Mouse (Mus musculus) ES-Bruce4 (cell line): ENCODE data around the gene Rasgef1b. TPM values are rescaled to one million over a fixed set of nuclear protein-coding genes. Genes with fewer than 3 reads are reported as not detected.

ENCODE experiments used
- H3K27ac ChIP-seq: 2 replicates; pipeline ENCODE4 v1.5.1; 2012; ENCODE audit warnings: low read length, inconsistent platforms; ENCODE audit not compliant: insufficient read depth
- H3K27me3 ChIP-seq: 2 replicates; pipeline ENCODE4 v1.6.1; 2012; ENCODE audit warnings: mild to moderate bottlenecking, low read length, inconsistent platforms; ENCODE audit not compliant: control insufficient read depth, poor library complexity, insufficient read depth, severe bottlenecking
- H3K36me3 ChIP-seq: 2 replicates; pipeline ENCODE4 v1.6.1; 2012; ENCODE audit warnings: inconsistent platforms, mild to moderate bottlenecking, low read length, moderate library complexity; ENCODE audit not compliant: control insufficient read depth, poor library complexity, insufficient read depth, severe bottlenecking
- H3K4me1 ChIP-seq: one replicate; pipeline ENCODE4 v1.8.1; 2011; ENCODE audit warnings: low read length; ENCODE audit not compliant: control insufficient read depth, insufficient read depth
- H3K4me3 ChIP-seq: 2 replicates; pipeline ENCODE4 v1.5.1; 2011; ENCODE audit warnings: low read depth, mild to moderate bottlenecking, low read length
- H3K9ac ChIP-seq: 2 replicates; pipeline ENCODE4 v1.6.1; 2012; ENCODE audit warnings: low read depth, mild to moderate bottlenecking, inconsistent platforms; ENCODE audit not compliant: poor library complexity, severe bottlenecking
- H3K9me3 ChIP-seq: replicated peaks from 2 replicates; pipeline ENCODE4 v1.6.1; 2012; ENCODE audit warnings: mild to moderate bottlenecking, low read length, inconsistent platforms; ENCODE audit not compliant: control insufficient read depth, poor library complexity, insufficient read depth, severe bottlenecking
- CTCF ChIP-seq: IDR thresholded peaks from one replicate; pipeline ENCODE4 v1.8.1; 2011; ENCODE audit warnings: low read depth, low read length
- EP300 ChIP-seq: IDR thresholded peaks from 2 replicates; pipeline ENCODE4 v1.6.1; 2011; ENCODE audit warnings: low read depth, low read length; ENCODE audit not compliant: insufficient read depth
- POLR2A ChIP-seq: IDR thresholded peaks from one replicate; pipeline ENCODE4 v1.8.1; 2011; ENCODE audit warnings: low read length; ENCODE audit not compliant: insufficient read depth
- polyA plus RNA-seq: library from polyadenylated mRNA; stranded (reverse); fragments of >200 nt; gene quantifications from 2 replicates; pipeline ENCODE4 v1.2.4, GENCODE M21; 2011; ENCODE audit warnings: low read depth; ENCODE audit not compliant: missing spikeins, insufficient read depth, insufficient read length

Gene Rasgef1b
- polyA plus RNA-seq, 1 experiment = 1.9 TPM

- no peaks in the 10 kb centered on the region for H3K36me3 ChIP-seq
- no peak overlapping the region for H3K27ac ChIP-seq
- no peaks in the 10 kb centered on the region for H3K27me3 ChIP-seq
- H3K9ac ChIP-seq = no peak overlapping the region
- H3K9me3 ChIP-seq = no peaks in the 10 kb centered on the region
- no peak overlapping the region for H3K4me3 ChIP-seq
- no peaks in the 10 kb centered on the region for H3K4me1 ChIP-seq
- TF ChIP-seq POLR2A (no peak), CTCF (no peak), EP300 (no peak)
Observed at GRCm38 (mm10) chr5:99327019-99327418, 401.8 kb downstream of the Rasgef1b start.

- H3K36me3 ChIP-seq = no peaks in the 10 kb centered on the region
- H3K9ac ChIP-seq = no peak overlapping the region
- H3K27ac ChIP-seq = no peak overlapping the region
- no peak overlapping the region for H3K4me3 ChIP-seq
- TF ChIP-seq CTCF (no peak), EP300 (no peak), POLR2A (no peak)
- no peaks in the 10 kb centered on the region for H3K4me1 ChIP-seq
- H3K9me3 ChIP-seq = no peaks in the 10 kb centered on the region
- H3K27me3 ChIP-seq = no peaks in the 10 kb centered on the region
Observed at GRCm38 (mm10) chr5:99325301-99325700, 403.6 kb downstream of the Rasgef1b start.

GRCm38 (mm10) chr5:99320783-99321182 lies 408.1 kb downstream of the Rasgef1b start:
- H3K9me3 ChIP-seq = no peaks in the 10 kb centered on the region
- no peak overlapping the region for H3K4me3 ChIP-seq
- no peak overlapping the region for H3K9ac ChIP-seq
- H3K27me3 ChIP-seq = no peaks in the 10 kb centered on the region
- H3K36me3 ChIP-seq = no peaks in the 10 kb centered on the region
- TF ChIP-seq CTCF = no peak
- no peak for TF ChIP-seq POLR2A
- no peak for TF ChIP-seq EP300
- no peak overlapping the region for H3K27ac ChIP-seq
- no peaks in the 10 kb centered on the region for H3K4me1 ChIP-seq

GRCm38 (mm10) chr5:99297939-99298338 lies 430.9 kb downstream of the Rasgef1b start:
- Histone ChIP-seq H3K9me3 (no peaks in the 10 kb centered on the region), H3K4me3 (no peak overlapping the region), H3K27me3 (no peaks in the 10 kb centered on the region; the same call in 1 of the 2 replicates), H3K27ac (no peak overlapping the region), H3K9ac (no peak overlapping the region), H3K4me1 (no peaks in the 10 kb centered on the region), H3K36me3 (no peaks in the 10 kb centered on the region)
- no peak for TF ChIP-seq POLR2A
- TF ChIP-seq CTCF = no peak
- no peak for TF ChIP-seq EP300

DNA sequence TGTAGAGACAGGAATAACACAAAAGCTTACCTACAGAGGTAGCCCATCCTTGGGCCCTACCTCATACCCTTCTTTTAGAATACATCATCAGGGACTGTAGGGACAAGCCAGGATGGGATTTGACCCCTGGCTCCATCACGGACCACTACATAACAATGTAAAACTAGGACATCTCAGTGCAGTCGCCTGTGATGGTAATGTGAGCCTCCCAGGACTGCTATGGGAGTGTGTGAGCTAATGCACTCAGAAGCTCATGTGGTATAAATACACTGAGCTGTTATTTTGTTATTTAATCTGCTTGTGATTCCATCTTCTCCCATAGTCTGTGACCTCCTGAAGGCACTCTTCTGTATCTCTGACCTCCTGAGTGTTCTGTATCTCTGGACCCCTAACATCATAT lies 432.5 kb downstream of the Rasgef1b start:
- TF ChIP-seq POLR2A (no peak), CTCF (no peak), EP300 (no peak)
- Histone ChIP-seq H3K4me1 (no peaks in the 10 kb centered on the region), H3K4me3 (no peak overlapping the region), H3K27me3 (no peaks in the 10 kb centered on the region; the same call in 1 of the 2 replicates), H3K36me3 (no peaks in the 10 kb centered on the region), H3K9ac (no peak overlapping the region), H3K9me3 (no peaks in the 10 kb centered on the region), H3K27ac (no peak overlapping the region)

- TF ChIP-seq CTCF (no peak), POLR2A (no peak), EP300 (no peak)
- no peaks in the 10 kb centered on the region for H3K9me3 ChIP-seq
- no peak overlapping the region for H3K9ac ChIP-seq
- H3K27me3 ChIP-seq = no peaks in the 10 kb centered on the region; the same call in 1 of the 2 replicates
- no peak overlapping the region for H3K4me3 ChIP-seq
- no peak overlapping the region for H3K27ac ChIP-seq
- H3K4me1 ChIP-seq = no peaks in the 10 kb centered on the region
- no peaks in the 10 kb centered on the region for H3K36me3 ChIP-seq
Observed at GRCm38 (mm10) chr5:99292287-99292851, 436.5 kb downstream of the Rasgef1b start.
